ENCODE assay signal across 20 mouse cellular contexts in genomic region chr13:105247691-105248090, GRCm38 (mm10). TPM values are rescaled to one million over a fixed set of nuclear protein-coding genes. Genes with fewer than 3 reads are reported as not detected.
A peak's percentile ranks its signal among the peaks of the same experiment; 100 is the strongest.
DNase-seq lines count a peak whose midpoint lies in the region; ATAC-seq lines count a peak whose summit lies in the region.
"Had no signal": no experiment of that assay in that cellular context is flagged by ENCODE, and none has a peak within 500 bp of the region (broad histone marks: within the 10 kb centered on the region; RNA-seq: fewer than 3 reads in every experiment).

No protein-coding gene starts in this region.

- DNase-seq in adrenal gland, postnatal 14 days, result peak; percentile 11
- DNase-seq in adrenal gland, adult 18-20 months (ENCODE audit: low spot score in 2 of 2), result no peak
- no peak for DNase-seq in hindbrain, embryonic 10.5 days (ENCODE audit: low spot score)
- peak; percentile 72 for DNase-seq in Muller cell, postnatal 12 days (ENCODE audit: inconsistent ontology term)
- DNase-seq in T-cell, adult 2 months (ENCODE audit: low spot score), result no peak
- no peak for DNase-seq in urinary bladder, postnatal 14 days (ENCODE audit: low spot score)
- DNase-seq: cerebellum, adult 11 months; gastrocnemius, postnatal 25 days; heart, adult 2 months; heart, postnatal 36 days; left cerebral cortex, postnatal 4 days; liver; lung, postnatal 10 days; retina, postnatal 1 day had no signal

- no peak for ATAC-seq in hindbrain, embryonic 13.5 days (ENCODE audit: low FRiP score)
- ATAC-seq in hindbrain, embryonic 16.5 days, result no peak
- ATAC-seq: CD4-positive, CD25-positive, alpha-beta regulatory T cell, adult 4 months; intestine, embryonic 16.5 days had no signal

- no peak overlapping the region for H3K9ac ChIP-seq in hindbrain, embryonic 13.5 days
- H3K9ac ChIP-seq in hindbrain, embryonic 16.5 days (ENCODE audit: low read depth, low read length), result no peak overlapping the region
- H3K9ac ChIP-seq: embryonic facial prominence, embryonic 13.5 days had no signal

- peaks cover 20% of the 10 kb centered on the region for H3K36me3 ChIP-seq in hindbrain, embryonic 13.5 days
- no peaks in the 10 kb centered on the region for H3K36me3 ChIP-seq in hindbrain, embryonic 10.5 days
- no peaks in the 10 kb centered on the region; the same call in 1 of the 2 replicates for H3K36me3 ChIP-seq in hindbrain, embryonic 16.5 days (ENCODE audit: control insufficient read depth, insufficient read depth, low read length)

- H3K4me2 ChIP-seq in hindbrain, embryonic 13.5 days, result peak overlapping the region; percentile 36
- peak overlapping the region; percentile 6 for H3K4me2 ChIP-seq in hindbrain, embryonic 16.5 days (ENCODE audit: low read length)
- H3K4me2 ChIP-seq: embryonic facial prominence, embryonic 13.5 days had no signal

- H3K4me3 ChIP-seq in hindbrain, embryonic 13.5 days, result peak overlapping the region; percentile 11; the same call in 1 of the 2 replicates
- H3K4me3 ChIP-seq in hindbrain, embryonic 10.5 days, result no peak overlapping the region
- H3K4me3 ChIP-seq in hindbrain, embryonic 16.5 days (ENCODE audit: low read length), result peak overlapping the region; percentile 8
- H3K4me3 ChIP-seq: embryonic facial prominence, embryonic 13.5 days; heart, adult 2 months had no signal

- H3K27me3 ChIP-seq in hindbrain, embryonic 13.5 days, result no peaks in the 10 kb centered on the region
- no peaks in the 10 kb centered on the region for H3K27me3 ChIP-seq in hindbrain, embryonic 10.5 days (ENCODE audit: insufficient read depth, poor library complexity, severe bottlenecking)
- no peaks in the 10 kb centered on the region for H3K27me3 ChIP-seq in hindbrain, embryonic 16.5 days (replicated peaks; ENCODE audit: control insufficient read depth, insufficient read depth, low read length)
- H3K27me3 ChIP-seq: embryonic facial prominence, embryonic 13.5 days had no signal

- no peak overlapping the region for H3K27ac ChIP-seq in hindbrain, embryonic 13.5 days
- no peak overlapping the region for H3K27ac ChIP-seq in hindbrain, embryonic 10.5 days
- no peak overlapping the region for H3K27ac ChIP-seq in hindbrain, embryonic 16.5 days (ENCODE audit: low read depth, low read length)
- H3K27ac ChIP-seq: embryonic facial prominence, embryonic 13.5 days; heart, adult 2 months; stomach, postnatal 0 days had no signal

- no peaks in the 10 kb centered on the region for H3K9me3 ChIP-seq in hindbrain, embryonic 13.5 days
- H3K9me3 ChIP-seq in hindbrain, embryonic 10.5 days, result no peaks in the 10 kb centered on the region
- H3K9me3 ChIP-seq in hindbrain, embryonic 16.5 days (ENCODE audit: control insufficient read depth, low read length), result no peaks in the 10 kb centered on the region
- H3K9me3 ChIP-seq: embryonic facial prominence, embryonic 13.5 days had no signal

- peaks cover 12% of the 10 kb centered on the region for H3K4me1 ChIP-seq in hindbrain, embryonic 13.5 days (replicated peaks)
- peaks cover 27% of the 10 kb centered on the region for H3K4me1 ChIP-seq in hindbrain, embryonic 10.5 days (replicated peaks)
- H3K4me1 ChIP-seq in hindbrain, embryonic 16.5 days (ENCODE audit: control insufficient read depth, insufficient read depth, low read depth, low read length), result no peaks in the 10 kb centered on the region
- H3K4me1 ChIP-seq: embryonic facial prominence, embryonic 13.5 days had no signal

- WGBS in hindbrain, embryonic 13.5 days, result 82% methylated on average over 6 of the region's 6 CpGs
- 94% methylated on average over 6 of the region's 6 CpGs for WGBS in hindbrain, embryonic 10.5 days
- 76% methylated on average over 6 of the region's 6 CpGs for WGBS in hindbrain, embryonic 16.5 days

RNA-seq across cellular contexts. Expression of gene Rnf180, which starts 46.9 kb away (rescaled TPM):
- total RNA-seq in adrenal gland, postnatal 14 days (2021), result 13.5 and 13.9 TPM in 2 replicates
- total RNA-seq in adrenal gland, adult 18-20 months (2021), result 10 to 100 TPM in 1 of 2 experiments, 1 to 10 TPM in 1; 6.5 to 18.4 TPM
- polyA plus RNA-seq in hindbrain, embryonic 13.5 days (2015; fragmentation: Nextera tagmentation; extraction: Ambion mirVana), result 25.2 and 27.1 TPM in 2 replicates
- polyA plus RNA-seq in hindbrain, embryonic 10.5 days (2016; fragmentation: Nextera tagmentation; extraction: Ambion mirVana), result 6.0 and 8.9 TPM in 2 replicates
- 40.0 and 42.0 TPM in 2 replicates for polyA plus RNA-seq in hindbrain, embryonic 16.5 days (2015; fragmentation: Nextera tagmentation; extraction: Ambion mirVana)
- polyA plus RNA-seq: CD4-positive, CD25-positive, alpha-beta regulatory T cell, adult 4 months had no signal

Comparison
In these comparisons a context has a peak if more than half of its experiments do, and no peak if none do; other contexts are left out.
1. DNase-seq: peak in adrenal gland, postnatal 14 days (single experiment) and Muller cell, postnatal 12 days (single experiment); none in adrenal gland, adult 18-20 months (0 of 2), hindbrain, embryonic 10.5 days (single experiment), T-cell, adult 2 months (single experiment) and urinary bladder, postnatal 14 days (single experiment).